ENCODE assay signal across 8 mouse cellular contexts in genomic region chr17:47504941-47505346, GRCm38 (mm10). TPM values are rescaled to one million over a fixed set of nuclear protein-coding genes. Genes with fewer than 3 reads are reported as not detected.
DNase-seq lines count a peak whose midpoint lies in the region; ATAC-seq lines count a peak whose summit lies in the region.

TSS of gene Ccnd3 (plus strand) at chr17:47505051.

- WGBS in limb, embryonic 13.5 days: 1% methylated on average over 22 of the region's 22 CpGs
- WGBS in midbrain, embryonic 13.5 days: 2% methylated on average over 22 of the region's 22 CpGs

- no peaks in the 10 kb centered on the region for H3K27me3 ChIP-seq in limb, embryonic 13.5 days
- no peaks in the 10 kb centered on the region for H3K27me3 ChIP-seq in midbrain, embryonic 13.5 days

- DNase-seq in adrenal gland, adult 18-20 months (ENCODE audit: low spot score in 2 of 2): peak; percentile 63 to 71
- DNase-seq in heart, adult 9 months (ENCODE audit: low spot score in 2 of 2): peak; percentile 85 to 87
- peak; percentile 69 to 75 for DNase-seq in kidney, adult 8-10 months
- peak; percentile 85 to 88 for DNase-seq in spleen, adult 18-20 months
- DNase-seq in cerebellum, adult 9-10 months: no peak

- peaks cover 53% of the 10 kb centered on the region for H3K4me1 ChIP-seq in limb, embryonic 13.5 days
- H3K4me1 ChIP-seq in midbrain, embryonic 13.5 days (replicated peaks): peaks cover 30% of the 10 kb centered on the region

- H3K9ac ChIP-seq in limb, embryonic 13.5 days: peak within 1 kb of the TSS; percentile 72
- peak within 1 kb of the TSS; percentile 66 for H3K9ac ChIP-seq in midbrain, embryonic 13.5 days (replicated peaks)

- peaks cover 8% of the 10 kb centered on the region for H3K36me3 ChIP-seq in limb, embryonic 13.5 days
- peaks cover 4% of the 10 kb centered on the region; the same call in 1 of the 2 replicates for H3K36me3 ChIP-seq in midbrain, embryonic 13.5 days

- H3K4me2 ChIP-seq in limb, embryonic 13.5 days (replicated peaks): peak within 1 kb of the TSS; percentile 74
- peak within 1 kb of the TSS; percentile 61 for H3K4me2 ChIP-seq in midbrain, embryonic 13.5 days (replicated peaks)

- no peak for ATAC-seq in erythroblast, adult 5-6 weeks (replicated peaks; ENCODE audit: low FRiP score, poor library complexity, severe bottlenecking)
- ATAC-seq in limb, embryonic 13.5 days (ENCODE audit: low FRiP score, low read depth): no peak
- ATAC-seq in midbrain, embryonic 13.5 days: no peak

- peak within 1 kb of the TSS; percentile 22; the same call in 1 of the 2 replicates for H3K27ac ChIP-seq in limb, embryonic 13.5 days
- no peak within 1 kb of the TSS for H3K27ac ChIP-seq in midbrain, embryonic 13.5 days

- no peaks in the 10 kb centered on the region for H3K9me3 ChIP-seq in limb, embryonic 13.5 days
- no peaks in the 10 kb centered on the region for H3K9me3 ChIP-seq in midbrain, embryonic 13.5 days

- H3K4me3 ChIP-seq in limb, embryonic 13.5 days: peak within 1 kb of the TSS; percentile 45
- peak within 1 kb of the TSS; percentile 34 for H3K4me3 ChIP-seq in midbrain, embryonic 13.5 days (replicated peaks)

RNA-seq across cellular contexts. Expression of gene Ccnd3, which starts in this region (rescaled TPM):
- total RNA-seq in adrenal gland, adult 18-20 months (2021): 100 to 1,000 TPM; 328 to 506 TPM
- 85.3 and 115 TPM in 2 replicates for total RNA-seq in erythroblast, adult 5-6 weeks (2015; ENCODE audit: low replicate concordance)
- 64.3 and 65.9 TPM in 2 replicates for total RNA-seq in erythroblast, adult 5-6 weeks (2017; ENCODE audit: low replicate concordance)
- polyA plus RNA-seq in limb, embryonic 13.5 days (2015; fragmentation: Nextera tagmentation; extraction: Ambion mirVana): 392 and 402 TPM in 2 replicates
- polyA plus RNA-seq in midbrain, embryonic 13.5 days (2015; fragmentation: Nextera tagmentation; extraction: Ambion mirVana): 60.4 and 71.4 TPM in 2 replicates
